Mouse (Mus musculus) kidney, adult 8-10 months (tissue): ENCODE data around the gene 2610528J11Rik.
"Not testable (repeated sequence)": the region's sequence is repeated elsewhere in the genome, so short reads cannot be mapped to it uniquely, and the experiment has no call there.

Experiments used
- DNase-seq, 2 experiments: peaks; one replicate each; pipeline ENCODE4 v3.0.0; 2022

The 2610528J11Rik gene

GRCm38 (mm10) chr4:118542510-118543157, 15.8 kb downstream of the 2610528J11Rik start:
- no peak for DNase-seq

- DNase-seq, result peak; percentile 78 to 80
Measured at GRCm38 (mm10) chr4:118543158-118543530, 16.3 kb downstream of the 2610528J11Rik start.

GRCm38 (mm10) chr4:118543592-118544260, 16.9 kb downstream of the 2610528J11Rik start, which contains the start of gene Tmem125:
Gene Tmem125 (minus strand): TSS chr4:118544044.
- peak; percentile 93 to 95 for DNase-seq

- DNase-seq, result no peak
Measured at GRCm38 (mm10) chr4:118544441-118545127, 17.8 kb downstream of the 2610528J11Rik start.

GRCm38 (mm10) chr4:118547424-118548129, 20.8 kb downstream of the 2610528J11Rik start:
- peak in 1 of 2 experiments; percentile 59 for DNase-seq

- not testable (repeated sequence) for DNase-seq
Measured at GRCm38 (mm10) chr4:118548130-118548480, 21.3 kb downstream of the 2610528J11Rik start.

- no peak for DNase-seq
Measured at GRCm38 (mm10) chr4:118553039-118553649, 26.3 kb downstream of the 2610528J11Rik start.

- DNase-seq, result peak in 1 of 2 experiments; percentile 23
Measured at GRCm38 (mm10) chr4:118564062-118564925, 37.5 kb downstream of the 2610528J11Rik start.

- DNase-seq, result no peak
Measured at GRCm38 (mm10) chr4:118564926-118565279, 38.1 kb downstream of the 2610528J11Rik start.

GRCm38 (mm10) chr4:118566161-118566676, 39.4 kb downstream of the 2610528J11Rik start:
- peak; percentile 43 to 47 for DNase-seq

GRCm38 (mm10) chr4:118568709-118569108, 41.9 kb downstream of the 2610528J11Rik start:
- DNase-seq, result no peak

GRCm38 (mm10) chr4:118569320-118569719, 42.5 kb downstream of the 2610528J11Rik start:
- DNase-seq, result no peak

- DNase-seq, result no peak
Measured at GRCm38 (mm10) chr4:118571441-118571840, 44.6 kb downstream of the 2610528J11Rik start.

GRCm38 (mm10) chr4:118576097-118576496, 49.3 kb downstream of the 2610528J11Rik start:
- DNase-seq, result peak; percentile 36 to 86

GRCm38 (mm10) chr4:118579313-118579712, 52.5 kb downstream of the 2610528J11Rik start:
- DNase-seq, result peak in 1 of 2 experiments; percentile 31
